Mouse (Mus musculus): ENCODE results near the gene Mettl22.
A peak's percentile ranks its signal among the peaks of the same experiment; 100 is the strongest.

DNA sequence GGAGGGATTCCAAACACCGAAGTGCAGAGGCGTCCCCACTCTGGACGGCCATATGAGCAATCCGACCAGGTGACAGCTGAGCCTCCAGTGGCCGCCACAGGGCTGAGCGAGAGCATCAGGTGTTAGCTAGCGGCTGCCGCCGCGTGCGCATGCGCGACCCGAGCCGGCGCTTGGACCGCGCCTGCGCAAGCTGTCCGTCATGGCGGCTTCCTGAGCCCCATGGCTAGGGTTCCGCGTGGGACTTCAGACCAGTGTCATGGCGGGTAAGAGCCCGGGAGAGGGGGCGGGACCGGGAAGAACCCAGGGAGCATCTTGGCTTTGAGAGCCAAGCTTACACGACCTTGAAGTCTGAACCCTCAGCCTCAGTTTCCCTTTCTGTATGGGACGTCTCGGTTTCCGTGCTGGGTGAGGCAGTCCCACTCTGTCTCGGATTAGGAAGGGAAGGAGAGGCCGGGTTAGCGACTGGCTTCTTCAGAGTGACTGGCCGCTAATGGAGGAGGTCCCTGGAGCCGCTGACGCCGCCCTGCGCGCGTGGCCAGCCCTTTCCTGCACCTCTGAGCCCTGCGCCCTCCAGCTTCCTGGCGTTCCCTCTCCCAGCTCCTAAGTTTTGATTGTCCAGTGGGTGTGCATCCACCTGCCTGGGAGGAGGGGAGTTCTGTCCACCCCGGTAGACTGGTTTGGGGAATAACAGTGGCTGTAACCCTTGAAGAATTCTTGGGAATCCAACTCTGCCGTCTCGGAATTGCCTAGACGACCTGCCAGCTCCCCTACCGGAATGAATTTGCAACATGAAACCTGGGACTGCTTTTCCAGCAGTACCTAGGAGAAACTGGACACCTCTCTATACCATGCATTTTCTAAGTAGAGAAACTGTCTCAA is at the start of gene Mettl22:
- TF ChIP-seq POLR2A (IDR thresholded peaks at IDR 0.05; ENCODE audit: insufficient read depth, low read length): peak; percentile 65
- no peak for TF ChIP-seq CTCF (IDR thresholded peaks at IDR 0.05; ENCODE audit: low read depth, low read length)
